Mouse (Mus musculus) C2C12 (cell line): Measurements from ENCODE around the gene Fosb.

Source experiments
- CTCF ChIP-seq: IDR thresholded peaks from one replicate; pipeline ENCODE4 v1.5.1; 2011; ENCODE audit not compliant: control insufficient read depth, insufficient read depth, insufficient read length
- FOSL1 ChIP-seq: IDR thresholded peaks from one replicate; pipeline ENCODE4 v1.8.0; 2011; ENCODE audit warnings: mild to moderate bottlenecking, low read length; ENCODE audit not compliant: poor library complexity, insufficient read depth, severe bottlenecking

- no peak for TF ChIP-seq CTCF
- no peak for TF ChIP-seq FOSL1
Observed at GRCm38 (mm10) chr7:19311991-19312390, 2.1 kb upstream of the Fosb start.
